Mouse (Mus musculus): Measurements from ENCODE around the gene Tap2.

GRCm38 (mm10) chr17:34213936-34214335 is 10.6 kb downstream of the Tap2 start:
- TF ChIP-seq GATA1 (IDR thresholded peaks at IDR 0.05; ENCODE audit: low read length) (no peak), TAL1 (IDR thresholded peaks at IDR 0.05; ENCODE audit: low read length) (no peak)

Measured in erythroblast, embryonic 14.5 days (primary cell).